Mouse (Mus musculus) forebrain, embryonic 15.5 days (tissue): ENCODE measurements at regions not wholly inside any gene's neighbourhood (a gene's known extent, or its start where the extent isn't known, plus 50 kb on each side); places are given as distances from the start of the nearest gene placed in this dataset.

ENCODE experiments used
- ATAC-seq: fragments of 200-750 bp; cut with Nextera tagmentation; replicated peaks from 2 replicates; pipeline ENCODE4 v1.8.0; 2017; ENCODE audit warnings: mild to moderate bottlenecking, moderate TSS enrichment, moderate library complexity
- H3K27ac ChIP-seq: fragments of 300-500 bp; sonication (generic); replicated peaks from 2 replicates; pipeline ENCODE4 v1.5.1; 2015; ENCODE audit warnings: mild to moderate bottlenecking, inconsistent platforms
- H3K27me3 ChIP-seq: fragments of 300-500 bp; sonication (generic); 2 replicates; pipeline ENCODE4 v1.6.1; 2015; ENCODE audit warnings: inconsistent platforms
- H3K36me3 ChIP-seq: fragments of 300-500 bp; sonication (generic); 2 replicates; pipeline ENCODE4 v1.6.1; 2015; ENCODE audit warnings: mild to moderate bottlenecking, inconsistent platforms
- H3K4me1 ChIP-seq: fragments of 300-500 bp; sonication (generic); 2 replicates; pipeline ENCODE4 v1.6.1; 2015; ENCODE audit warnings: inconsistent platforms
- H3K4me2 ChIP-seq: fragments of 300-500 bp; sonication (generic); replicated peaks from 2 replicates; pipeline ENCODE4 v1.6.1; 2015; ENCODE audit warnings: mild to moderate bottlenecking, inconsistent platforms
- H3K4me3 ChIP-seq: fragments of 300-500 bp; sonication (generic); 2 replicates; pipeline ENCODE4 v1.5.1; 2015; ENCODE audit warnings: mild to moderate bottlenecking, inconsistent platforms
- H3K9ac ChIP-seq: fragments of 300-500 bp; sonication (generic); replicated peaks from 2 replicates; pipeline ENCODE4 v1.6.1; 2015; ENCODE audit warnings: mild to moderate bottlenecking, inconsistent platforms
- H3K9me3 ChIP-seq: fragments of 300-500 bp; sonication (generic); 2 replicates; pipeline ENCODE4 v1.6.1; 2016; ENCODE audit warnings: inconsistent platforms
- WGBS: fragments of 180-500 bp; shearing (Covaris S2); methylation state at CpG from one replicate; pipeline ENCODE4 v1.1.7; 2015; ENCODE audit warnings: mixed read lengths; 5-methylcytosine and 5-hydroxymethylcytosine counted together

DNA sequence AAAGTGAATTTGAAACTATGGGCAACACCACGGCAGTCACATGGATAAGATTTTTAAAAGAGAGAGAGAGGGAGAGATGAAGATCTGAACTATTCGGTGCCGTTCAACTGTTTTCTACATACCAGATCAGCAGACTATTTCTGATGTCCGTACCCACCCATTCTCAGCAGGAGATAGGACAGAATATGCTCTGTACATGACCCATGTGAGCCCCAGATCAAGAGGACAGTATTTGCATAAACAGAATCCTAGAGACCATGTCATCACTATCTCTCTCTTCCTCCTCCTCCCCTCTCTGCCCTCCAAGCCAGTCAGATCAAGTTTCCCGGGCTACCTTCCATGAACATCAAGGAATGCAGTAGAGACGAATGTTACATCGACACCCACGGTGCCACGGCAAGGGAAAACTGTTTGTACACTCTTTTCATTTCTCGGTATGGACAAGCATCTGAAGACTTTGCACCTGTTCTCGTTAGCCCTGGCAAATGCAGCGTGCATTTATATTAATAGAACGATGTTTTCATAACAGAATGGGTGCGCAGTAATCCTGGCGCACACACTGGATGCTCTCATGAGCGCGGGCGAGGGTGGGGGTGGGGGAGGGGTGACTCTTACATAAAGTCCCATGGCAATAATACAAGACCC, 177.7 kb downstream of the Rps12 start:
- 0 out of 2 replicates have a peak overlapping the region, but pooled peaks have one; percentile 13 for H3K4me2 ChIP-seq
- H3K27me3 ChIP-seq: no peaks in the 10 kb centered on the region
- WGBS: 47% methylated on average over 18 of the region's 18 CpGs
- H3K9ac ChIP-seq: no peak overlapping the region
- H3K36me3 ChIP-seq: no peaks in the 10 kb centered on the region
- H3K4me3 ChIP-seq: no peak overlapping the region
- peaks cover 10% of the 10 kb centered on the region for H3K4me1 ChIP-seq
- no peaks in the 10 kb centered on the region for H3K9me3 ChIP-seq
- no peak overlapping the region for H3K27ac ChIP-seq
- ATAC-seq: no peak

- H3K4me1 ChIP-seq: peaks cover 4% of the 10 kb centered on the region; the same call in 1 of the 2 replicates
- 7% methylated on average over 5 of the region's 5 CpGs for WGBS
- H3K9ac ChIP-seq: no peak overlapping the region
- ATAC-seq: no peak
- no peak overlapping the region for H3K4me2 ChIP-seq
- no peaks in the 10 kb centered on the region for H3K27me3 ChIP-seq
- H3K9me3 ChIP-seq: no peaks in the 10 kb centered on the region
- H3K4me3 ChIP-seq: no peak overlapping the region
- no peaks in the 10 kb centered on the region for H3K36me3 ChIP-seq
- no peak overlapping the region for H3K27ac ChIP-seq
Observed at GRCm38 (mm10) chr10:23600701-23601100, 186.4 kb downstream of the Rps12 start.

GRCm38 (mm10) chr10:23595541-23595940, 191.5 kb downstream of the Rps12 start:
- H3K27ac ChIP-seq: no peak overlapping the region
- 86% methylated on average over 3 of the region's 3 CpGs for WGBS

DNA sequence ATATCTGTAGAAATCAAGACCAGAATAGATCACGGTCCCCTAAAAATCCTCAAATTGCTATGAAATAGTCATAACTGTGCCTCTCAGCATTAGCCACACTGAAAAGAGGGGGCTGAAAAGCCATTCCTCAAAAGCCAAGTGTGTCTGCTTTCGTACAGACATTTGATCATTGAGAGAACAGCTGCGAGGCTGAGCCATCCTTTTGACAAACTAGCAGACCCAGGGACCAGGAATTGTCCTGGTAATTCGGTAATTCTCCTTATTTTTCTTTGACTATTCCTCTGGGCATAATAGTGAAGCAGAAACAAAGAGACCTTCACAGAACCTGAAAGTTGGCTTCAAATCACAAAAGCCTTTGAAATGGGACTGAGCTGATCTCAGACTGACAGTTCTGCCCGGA, 206.8 kb downstream of the Rps12 start:
- Histone ChIP-seq H3K9ac (no peak overlapping the region), H3K9me3 (no peaks in the 10 kb centered on the region), H3K4me3 (no peak overlapping the region), H3K4me2 (no peak overlapping the region), H3K27me3 (no peaks in the 10 kb centered on the region), H3K4me1 (no peaks in the 10 kb centered on the region), H3K27ac (no peak overlapping the region), H3K36me3 (no peaks in the 10 kb centered on the region)
- no peak for ATAC-seq
- WGBS: 40% methylated on average over 5 of the region's 5 CpGs

More at GRCm38 (mm10) chr10:23595541-23595940, 191.5 kb downstream of the Rps12 start:
- no peak overlapping the region for H3K4me3 ChIP-seq
- H3K4me2 ChIP-seq: no peak overlapping the region
- no peaks in the 10 kb centered on the region for H3K9me3 ChIP-seq
- H3K9ac ChIP-seq: no peak overlapping the region
- H3K27me3 ChIP-seq: no peaks in the 10 kb centered on the region
- H3K36me3 ChIP-seq: no peaks in the 10 kb centered on the region
- ATAC-seq: no peak
- H3K4me1 ChIP-seq: peaks cover 1% of the 10 kb centered on the region; the same call in 1 of the 2 replicates

DNA sequence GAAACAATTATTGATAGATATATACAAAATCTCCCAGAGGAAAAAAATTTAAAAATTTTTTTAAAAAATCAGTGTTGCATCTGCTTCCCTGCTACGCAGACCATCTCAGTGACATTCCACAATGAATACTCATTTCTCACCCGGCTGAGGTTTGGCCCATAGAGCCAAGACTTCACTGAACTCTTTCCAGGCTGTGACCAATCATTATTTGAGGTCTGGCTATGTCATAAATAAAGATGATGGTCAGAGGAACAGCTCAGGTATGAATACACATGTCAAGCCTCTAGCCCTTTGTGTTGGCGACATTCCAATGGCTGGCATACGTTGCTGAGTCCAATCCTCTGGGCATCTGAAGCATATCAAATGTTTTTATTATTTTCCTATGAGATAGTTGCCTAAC, 216.1 kb downstream of the Rps12 start:
- Histone ChIP-seq H3K4me3 (no peak overlapping the region), H3K9ac (no peak overlapping the region), H3K27me3 (no peaks in the 10 kb centered on the region), H3K27ac (no peak overlapping the region), H3K4me2 (no peak overlapping the region), H3K36me3 (no peaks in the 10 kb centered on the region), H3K9me3 (no peaks in the 10 kb centered on the region), H3K4me1 (no peaks in the 10 kb centered on the region)
- no peak for ATAC-seq
- WGBS: 89% methylated on average over 4 of the region's 4 CpGs

DNA sequence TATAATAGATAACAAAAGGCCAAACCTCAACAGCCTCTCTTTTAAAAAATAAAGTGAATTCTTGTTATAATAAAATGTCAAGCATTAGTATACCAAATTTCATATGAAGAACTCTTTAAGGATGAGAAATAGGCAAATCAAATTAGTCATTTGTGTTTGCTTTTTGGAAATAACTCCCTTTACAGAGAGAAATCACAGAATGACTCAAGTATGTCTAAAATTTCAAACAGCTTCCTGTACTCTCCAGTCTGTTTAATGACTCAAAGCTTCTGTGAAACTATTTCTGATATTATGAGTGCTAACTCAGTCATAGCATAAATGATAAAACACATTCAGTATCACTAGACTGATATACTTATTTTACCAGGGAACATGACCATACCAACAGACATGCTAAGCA, 217.7 kb downstream of the Rps12 start:
- H3K9me3 ChIP-seq: no peaks in the 10 kb centered on the region
- no peaks in the 10 kb centered on the region for H3K4me1 ChIP-seq
- H3K27me3 ChIP-seq: no peaks in the 10 kb centered on the region
- ATAC-seq: no peak
- no peak overlapping the region for H3K27ac ChIP-seq
- H3K36me3 ChIP-seq: no peaks in the 10 kb centered on the region
- H3K9ac ChIP-seq: no peak overlapping the region
- H3K4me3 ChIP-seq: no peak overlapping the region
- no peak overlapping the region for H3K4me2 ChIP-seq

DNA sequence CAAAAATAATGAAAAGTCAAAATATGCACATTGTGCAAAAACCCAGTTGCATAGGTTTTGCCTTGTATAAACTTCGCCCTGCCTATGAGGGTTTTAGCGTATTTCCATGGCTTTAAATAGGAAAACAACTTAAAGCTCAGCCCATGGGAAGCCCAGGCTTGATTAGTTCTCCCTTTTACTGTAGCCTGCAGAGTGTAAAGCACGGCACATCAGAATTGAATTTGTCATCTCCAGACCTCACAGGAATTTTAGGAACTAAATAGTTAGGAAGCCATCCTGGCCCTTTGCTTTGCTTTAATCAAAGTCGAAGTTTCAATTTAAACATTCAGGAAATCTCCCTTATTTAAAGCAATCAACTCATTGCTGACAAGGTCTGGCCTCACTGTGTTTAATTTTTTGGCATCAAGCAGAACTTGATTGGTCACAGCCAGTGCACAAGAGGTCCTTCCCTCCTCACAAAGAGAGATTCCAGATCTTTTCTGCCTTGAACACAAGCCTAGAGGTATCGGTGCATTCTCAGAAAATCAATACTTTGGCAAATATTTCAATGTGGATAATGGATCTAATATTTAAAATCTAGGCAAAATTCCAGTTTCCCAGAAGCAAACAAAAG, 211.8 kb upstream of the Eya4 start:
- Histone ChIP-seq H3K27ac (no peak overlapping the region), H3K36me3 (no peaks in the 10 kb centered on the region), H3K4me3 (no peak overlapping the region), H3K9me3 (no peaks in the 10 kb centered on the region), H3K9ac (no peak overlapping the region), H3K4me1 (no peaks in the 10 kb centered on the region), H3K27me3 (no peaks in the 10 kb centered on the region), H3K4me2 (no peak overlapping the region)
- no peak for ATAC-seq
- WGBS: 93% methylated on average over 5 of the region's 5 CpGs

GRCm38 (mm10) chr10:23559980-23560658, 209.5 kb upstream of the Eya4 start:
- Histone ChIP-seq H3K36me3 (no peaks in the 10 kb centered on the region), H3K4me3 (no peak overlapping the region), H3K27me3 (no peaks in the 10 kb centered on the region), H3K4me2 (no peak overlapping the region), H3K4me1 (no peaks in the 10 kb centered on the region), H3K9ac (no peak overlapping the region), H3K9me3 (no peaks in the 10 kb centered on the region), H3K27ac (no peak overlapping the region)
- no peak for ATAC-seq

GRCm38 (mm10) chr10:23557828-23558227, 207.2 kb upstream of the Eya4 start:
- Histone ChIP-seq H3K4me2 (no peak overlapping the region), H3K4me1 (no peaks in the 10 kb centered on the region), H3K27ac (no peak overlapping the region), H3K9me3 (no peaks in the 10 kb centered on the region), H3K36me3 (no peaks in the 10 kb centered on the region), H3K9ac (no peak overlapping the region), H3K27me3 (no peaks in the 10 kb centered on the region), H3K4me3 (no peak overlapping the region)
- ATAC-seq: no peak
- WGBS: 78% methylated on average over 3 of the region's 3 CpGs

- Histone ChIP-seq H3K9ac (no peak overlapping the region), H3K4me2 (no peak overlapping the region), H3K27me3 (no peaks in the 10 kb centered on the region), H3K9me3 (no peaks in the 10 kb centered on the region), H3K4me1 (0 out of 2 replicates have a peak, but pooled peaks cover 4% of the 10 kb centered on the region), H3K36me3 (no peaks in the 10 kb centered on the region), H3K27ac (no peak overlapping the region), H3K4me3 (no peak overlapping the region)
- peak; percentile 32; the same call in 1 of the 2 replicates for ATAC-seq
- WGBS: 27% methylated on average over 3 of the region's 3 CpGs
Observed at GRCm38 (mm10) chr10:23549207-23549606, 198.6 kb upstream of the Eya4 start.

GRCm38 (mm10) chr10:23548322-23548721, 197.7 kb upstream of the Eya4 start:
- Histone ChIP-seq H3K4me1 (0 out of 2 replicates have a peak, but pooled peaks cover 4% of the 10 kb centered on the region), H3K27me3 (no peaks in the 10 kb centered on the region), H3K27ac (no peak overlapping the region), H3K4me3 (no peak overlapping the region), H3K4me2 (no peak overlapping the region), H3K9me3 (no peaks in the 10 kb centered on the region), H3K9ac (no peak overlapping the region), H3K36me3 (no peaks in the 10 kb centered on the region)
- WGBS: 85% methylated on average over 6 of the region's 6 CpGs
- no peak for ATAC-seq

DNA sequence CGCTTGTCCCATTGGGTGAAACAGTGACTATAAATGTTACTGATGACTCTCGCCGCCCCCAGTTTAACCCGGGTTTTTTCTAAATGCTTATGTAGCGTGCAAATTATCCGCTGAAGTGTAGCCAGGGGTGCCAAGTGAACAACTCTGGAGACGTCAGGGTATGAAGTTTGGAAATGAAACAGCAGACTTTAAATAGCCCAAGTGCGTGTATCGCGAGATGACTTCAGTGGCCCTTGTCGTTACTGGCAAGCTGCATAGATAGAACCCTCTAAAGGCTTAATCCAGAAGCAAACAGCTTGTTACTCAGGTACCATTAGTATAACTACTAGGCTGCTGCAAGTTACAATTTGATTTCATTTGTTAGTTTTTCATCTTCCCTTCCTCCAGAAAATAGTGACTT, 192.1 kb upstream of the Eya4 start:
- WGBS: 81% methylated on average over 11 of the region's 11 CpGs
- Histone ChIP-seq H3K9ac (no peak overlapping the region), H3K4me1 (no peaks in the 10 kb centered on the region), H3K27ac (no peak overlapping the region), H3K4me3 (no peak overlapping the region), H3K27me3 (no peaks in the 10 kb centered on the region), H3K36me3 (no peaks in the 10 kb centered on the region), H3K9me3 (no peaks in the 10 kb centered on the region), H3K4me2 (no peak overlapping the region)
- no peak for ATAC-seq
